Mouse (Mus musculus) midbrain, embryonic 11.5 days (tissue): ENCODE measurements around the gene D630045J12Rik. TPM values are rescaled to one million over a fixed set of nuclear protein-coding genes. Genes with fewer than 3 reads are reported as not detected.
A peak's percentile ranks its signal among the peaks of the same experiment; 100 is the strongest.

Experiments
- ATAC-seq: fragments of 200-750 bp; cut with Nextera tagmentation; 2 replicates; pipeline ENCODE4 v1.8.0; 2017; ENCODE audit warnings: moderate TSS enrichment, moderate library complexity; ENCODE audit not compliant: low FRiP score
- DNase-seq: peaks from one replicate; pipeline ENCODE4 v3.0.0; 2015; ENCODE audit warnings: low spot score; ENCODE audit errors: missing footprints
- H3K27ac ChIP-seq: fragments of 300-500 bp; sonication (generic); 2 replicates; pipeline ENCODE4 v1.5.1; 2014; ENCODE audit warnings: low read depth, low read length
- H3K27me3 ChIP-seq: fragments of 300-500 bp; sonication (generic); 2 replicates; pipeline ENCODE4 v1.6.1; 2014; ENCODE audit warnings: mild to moderate bottlenecking, low read length, moderate library complexity, mixed read lengths; ENCODE audit not compliant: control insufficient read depth, insufficient read depth
- H3K36me3 ChIP-seq: fragments of 300-500 bp; sonication (generic); 2 replicates; pipeline ENCODE4 v1.6.1; 2014; ENCODE audit warnings: mild to moderate bottlenecking, low read length, moderate library complexity, mixed read lengths; ENCODE audit not compliant: control insufficient read depth, insufficient read depth
- H3K4me1 ChIP-seq: fragments of 300-500 bp; sonication (generic); 2 replicates; pipeline ENCODE4 v1.6.1; 2014; ENCODE audit warnings: low read length; ENCODE audit not compliant: control insufficient read depth, insufficient read depth
- H3K4me2 ChIP-seq: fragments of 300-500 bp; sonication (generic); 2 replicates; pipeline ENCODE4 v1.6.1; 2014; ENCODE audit warnings: mild to moderate bottlenecking, moderate library complexity
- H3K4me3 ChIP-seq: fragments of 300-500 bp; sonication (generic); 2 replicates; pipeline ENCODE4 v1.5.1; 2014; ENCODE audit warnings: low read depth, low read length
- H3K9ac ChIP-seq: fragments of 300-500 bp; sonication (generic); 2 replicates; pipeline ENCODE4 v1.6.1; 2014; ENCODE audit warnings: low read length
- H3K9me3 ChIP-seq: fragments of 300-500 bp; sonication (generic); 2 replicates; pipeline ENCODE4 v1.6.1; 2016; ENCODE audit warnings: low read length; ENCODE audit not compliant: control insufficient read depth
- WGBS: fragments of 180-500 bp; shearing (Covaris S2); extraction: QIAGEN DNeasy Blood & Tissue Kit; methylation state at CpG from one replicate; pipeline ENCODE4 v1.1.7; 2014; 5-methylcytosine and 5-hydroxymethylcytosine counted together
- polyA plus RNA-seq: library from polyadenylated mRNA; unstranded; fragments of >200 nt; fragmentation: Nextera tagmentation; extraction: Ambion mirVana; gene quantifications from 2 replicates; pipeline ENCODE4 v1.2.1, GENCODE M21; 2014

The D630045J12Rik gene
- polyA plus RNA-seq, 1 experiment from 2014 or later = 10.1 TPM

GRCm38 (mm10) chr6:38244806-38245205 lies 9.0 kb downstream of the D630045J12Rik start:
- Histone ChIP-seq H3K36me3 (no peaks in the 10 kb centered on the region), H3K27me3 (no peaks in the 10 kb centered on the region), H3K4me2 (no peak overlapping the region), H3K4me1 (peaks cover 2% of the 10 kb centered on the region; the same call in 1 of the 2 replicates), H3K4me3 (no peak overlapping the region), H3K9ac (no peak overlapping the region), H3K27ac (no peak overlapping the region), H3K9me3 (no peaks in the 10 kb centered on the region)
- DNase-seq = no peak
- no peak for ATAC-seq
- WGBS = 92% methylated on average over 3 of the region's 3 CpGs

GRCm38 (mm10) chr6:38244167-38244566 lies 9.6 kb downstream of the D630045J12Rik start:
- Histone ChIP-seq H3K4me2 (no peak overlapping the region), H3K9me3 (no peaks in the 10 kb centered on the region), H3K4me3 (no peak overlapping the region), H3K9ac (no peak overlapping the region), H3K4me1 (peaks cover 2% of the 10 kb centered on the region; the same call in 1 of the 2 replicates), H3K36me3 (no peaks in the 10 kb centered on the region), H3K27me3 (no peaks in the 10 kb centered on the region), H3K27ac (no peak overlapping the region)
- 78% methylated on average over 3 of the region's 3 CpGs for WGBS
- ATAC-seq = no peak
- DNase-seq = no peak

- Histone ChIP-seq H3K4me1 (peaks cover 2% of the 10 kb centered on the region; the same call in 1 of the 2 replicates), H3K27me3 (no peaks in the 10 kb centered on the region), H3K9me3 (no peaks in the 10 kb centered on the region; the same call in 1 of the 2 replicates), H3K4me3 (no peak overlapping the region), H3K9ac (no peak overlapping the region), H3K36me3 (no peaks in the 10 kb centered on the region), H3K27ac (no peak overlapping the region), H3K4me2 (no peak overlapping the region)
- WGBS = 84% methylated on average over 5 of the region's 5 CpGs
- no peak for ATAC-seq
- DNase-seq = no peak
These were observed 11.0 kb downstream of the D630045J12Rik start for GRCm38 (mm10) chr6:38242833-38243232.

- H3K27me3 ChIP-seq = no peaks in the 10 kb centered on the region
- no peak for ATAC-seq
- H3K4me1 ChIP-seq = peaks cover 2% of the 10 kb centered on the region; the same call in 1 of the 2 replicates
- no peak overlapping the region for H3K27ac ChIP-seq
- no peak overlapping the region for H3K4me3 ChIP-seq
- DNase-seq = no peak
- H3K9me3 ChIP-seq = no peaks in the 10 kb centered on the region; the same call in 1 of the 2 replicates
- no peak overlapping the region for H3K9ac ChIP-seq
- no peak overlapping the region for H3K4me2 ChIP-seq
- 92% methylated on average over 8 of the region's 8 CpGs for WGBS
- H3K36me3 ChIP-seq = no peaks in the 10 kb centered on the region
These were observed 11.4 kb downstream of the D630045J12Rik start for GRCm38 (mm10) chr6:38242295-38242830.

GRCm38 (mm10) chr6:38241508-38241907 lies 12.3 kb downstream of the D630045J12Rik start:
- Histone ChIP-seq H3K27me3 (no peaks in the 10 kb centered on the region), H3K9me3 (no peaks in the 10 kb centered on the region; the same call in 1 of the 2 replicates), H3K4me1 (peaks cover 2% of the 10 kb centered on the region; the same call in 1 of the 2 replicates), H3K36me3 (no peaks in the 10 kb centered on the region), H3K4me3 (no peak overlapping the region), H3K27ac (no peak overlapping the region), H3K4me2 (no peak overlapping the region), H3K9ac (no peak overlapping the region)
- WGBS = 91% methylated on average over 4 of the region's 4 CpGs
- no peak for ATAC-seq
- DNase-seq = no peak

GRCm38 (mm10) chr6:38240618-38241017 lies 13.2 kb downstream of the D630045J12Rik start:
- Histone ChIP-seq H3K27ac (no peak overlapping the region), H3K9me3 (no peaks in the 10 kb centered on the region; the same call in 1 of the 2 replicates), H3K27me3 (no peaks in the 10 kb centered on the region), H3K4me2 (no peak overlapping the region), H3K36me3 (no peaks in the 10 kb centered on the region), H3K4me3 (no peak overlapping the region), H3K9ac (no peak overlapping the region), H3K4me1 (peaks cover 2% of the 10 kb centered on the region; the same call in 1 of the 2 replicates)
- 92% methylated on average over 5 of the region's 5 CpGs for WGBS
- ATAC-seq (no peak), DNase-seq (no peak)

- no peak overlapping the region for H3K4me3 ChIP-seq
- 80% methylated on average over 4 of the region's 4 CpGs for WGBS
- H3K9me3 ChIP-seq = no peaks in the 10 kb centered on the region; the same call in 1 of the 2 replicates
- H3K4me2 ChIP-seq = no peak overlapping the region
- H3K9ac ChIP-seq = no peak overlapping the region
- DNase-seq (no peak), ATAC-seq (no peak)
- H3K36me3 ChIP-seq = no peaks in the 10 kb centered on the region
- no peaks in the 10 kb centered on the region for H3K27me3 ChIP-seq
- H3K27ac ChIP-seq = no peak overlapping the region
- H3K4me1 ChIP-seq = no peaks in the 10 kb centered on the region; the same call in 1 of the 2 replicates
These were observed 15.4 kb downstream of the D630045J12Rik start for GRCm38 (mm10) chr6:38238382-38238781.

GRCm38 (mm10) chr6:38235991-38236658 lies 17.7 kb downstream of the D630045J12Rik start:
- Histone ChIP-seq H3K4me2 (no peak overlapping the region), H3K9me3 (no peaks in the 10 kb centered on the region; the same call in 1 of the 2 replicates), H3K4me1 (peaks cover 5% of the 10 kb centered on the region; the same call in 1 of the 2 replicates), H3K4me3 (no peak overlapping the region), H3K36me3 (no peaks in the 10 kb centered on the region), H3K27ac (no peak overlapping the region), H3K27me3 (no peaks in the 10 kb centered on the region), H3K9ac (no peak overlapping the region)
- WGBS = 84% methylated on average over 7 of the region's 7 CpGs
- ATAC-seq (no peak), DNase-seq (no peak)

- ATAC-seq = no peak
- Histone ChIP-seq H3K4me2 (no peak overlapping the region), H3K9me3 (peaks cover 4% of the 10 kb centered on the region; the same call in 1 of the 2 replicates), H3K4me3 (no peak overlapping the region), H3K9ac (no peak overlapping the region), H3K27me3 (no peaks in the 10 kb centered on the region), H3K27ac (no peak overlapping the region), H3K4me1 (peaks cover 5% of the 10 kb centered on the region; the same call in 1 of the 2 replicates), H3K36me3 (no peaks in the 10 kb centered on the region)
- WGBS = 96% methylated on average over 3 of the region's 3 CpGs
- DNase-seq = peak; percentile 75
These were observed 20.0 kb downstream of the D630045J12Rik start for GRCm38 (mm10) chr6:38233803-38234202.
